Mouse (Mus musculus) lung, embryonic 15.5 days (tissue): ENCODE data around the gene Adgrf2. TPM values are rescaled to one million over a fixed set of nuclear protein-coding genes. Genes with fewer than 3 reads are reported as not detected.

Experiments used
- ATAC-seq: fragments of 200-750 bp; cut with Nextera tagmentation; 2 replicates; pipeline ENCODE4 v1.8.0; 2017; ENCODE audit warnings: moderate number of reproducible peaks, borderline replicate concordance; ENCODE audit not compliant: low FRiP score, low TSS enrichment; ENCODE audit errors: extremely low read depth
- H3K27ac ChIP-seq: fragments of 300-500 bp; sonication (generic); 2 replicates; pipeline ENCODE4 v1.5.1; 2015; ENCODE audit warnings: moderate library complexity, mild to moderate bottlenecking, inconsistent platforms
- H3K27me3 ChIP-seq: fragments of 300-500 bp; sonication (generic); 2 replicates; pipeline ENCODE4 v1.6.1; 2015; ENCODE audit warnings: inconsistent platforms
- H3K36me3 ChIP-seq: fragments of 300-500 bp; sonication (generic); 2 replicates; pipeline ENCODE4 v1.6.1; 2015; ENCODE audit warnings: inconsistent platforms
- H3K4me1 ChIP-seq: fragments of 300-500 bp; sonication (generic); 2 replicates; pipeline ENCODE4 v1.6.1; 2015; ENCODE audit warnings: inconsistent platforms
- H3K4me2 ChIP-seq: fragments of 300-500 bp; sonication (generic); 2 replicates; pipeline ENCODE4 v1.6.1; 2015; ENCODE audit warnings: inconsistent platforms, mild to moderate bottlenecking, moderate library complexity
- H3K4me3 ChIP-seq: fragments of 300-500 bp; sonication (generic); 2 replicates; pipeline ENCODE4 v1.5.1; 2015; ENCODE audit warnings: mild to moderate bottlenecking, inconsistent platforms
- H3K9ac ChIP-seq: fragments of 300-500 bp; sonication (generic); 2 replicates; pipeline ENCODE4 v1.6.1; 2015; ENCODE audit warnings: inconsistent platforms
- H3K9me3 ChIP-seq: fragments of 300-500 bp; sonication (generic); 2 replicates; pipeline ENCODE4 v1.6.1; 2016; ENCODE audit warnings: inconsistent platforms
- WGBS: fragments of 180-500 bp; shearing (Covaris S2); methylation state at CpG from one replicate; pipeline ENCODE4 v1.1.7; 2015; 5-methylcytosine and 5-hydroxymethylcytosine counted together
- polyA plus RNA-seq: library from polyadenylated mRNA; unstranded; fragments of >200 nt; fragmentation: Nextera tagmentation; extraction: Ambion mirVana; gene quantifications from 2 replicates; pipeline ENCODE4 v1.2.1, GENCODE M21; 2015

Adgrf2 gene
- polyA plus RNA-seq, 1 experiment from 2014 or later = not detected

GRCm38 (mm10) chr17:42714991-42715390 lies 27.0 kb downstream of the Adgrf2 start:
- no peaks in the 10 kb centered on the region for H3K4me1 ChIP-seq
- H3K27me3 ChIP-seq = no peaks in the 10 kb centered on the region
- 79% methylated on average over 7 of the region's 7 CpGs for WGBS
- ATAC-seq = no peak
- H3K4me3 ChIP-seq = no peak overlapping the region
- H3K9me3 ChIP-seq = no peaks in the 10 kb centered on the region
- H3K9ac ChIP-seq = no peak overlapping the region
- no peak overlapping the region for H3K27ac ChIP-seq
- no peak overlapping the region for H3K4me2 ChIP-seq
- no peaks in the 10 kb centered on the region for H3K36me3 ChIP-seq

- H3K27ac ChIP-seq = no peak overlapping the region
- H3K36me3 ChIP-seq = no peaks in the 10 kb centered on the region
- no peak overlapping the region for H3K9ac ChIP-seq
- no peaks in the 10 kb centered on the region for H3K4me1 ChIP-seq
- ATAC-seq = no peak
- H3K27me3 ChIP-seq = no peaks in the 10 kb centered on the region
- H3K4me2 ChIP-seq = no peak overlapping the region
- H3K9me3 ChIP-seq = no peaks in the 10 kb centered on the region
- 75% methylated on average over 7 of the region's 7 CpGs for WGBS
- H3K4me3 ChIP-seq = no peak overlapping the region
Measured at GRCm38 (mm10) chr17:42710717-42711116, 31.3 kb downstream of the Adgrf2 start.

- Histone ChIP-seq H3K4me1 (no peaks in the 10 kb centered on the region), H3K27ac (no peak overlapping the region), H3K9me3 (no peaks in the 10 kb centered on the region), H3K36me3 (no peaks in the 10 kb centered on the region), H3K4me2 (no peak overlapping the region), H3K4me3 (no peak overlapping the region), H3K27me3 (no peaks in the 10 kb centered on the region), H3K9ac (no peak overlapping the region)
- no peak for ATAC-seq
- 71% methylated on average over 4 of the region's 4 CpGs for WGBS
Measured at GRCm38 (mm10) chr17:42705611-42706010, 36.4 kb downstream of the Adgrf2 start.

- H3K4me3 ChIP-seq = no peak overlapping the region
- H3K4me2 ChIP-seq = no peak overlapping the region
- WGBS = 83% methylated on average over 9 of the region's 9 CpGs
- no peaks in the 10 kb centered on the region for H3K9me3 ChIP-seq
- H3K4me1 ChIP-seq = no peaks in the 10 kb centered on the region
- H3K36me3 ChIP-seq = no peaks in the 10 kb centered on the region
- no peak for ATAC-seq
- H3K9ac ChIP-seq = no peak overlapping the region
- no peaks in the 10 kb centered on the region for H3K27me3 ChIP-seq
- no peak overlapping the region for H3K27ac ChIP-seq
Measured at GRCm38 (mm10) chr17:42702198-42702597, 39.8 kb downstream of the Adgrf2 start.

- no peak overlapping the region for H3K27ac ChIP-seq
- ATAC-seq = no peak
- no peak overlapping the region for H3K4me2 ChIP-seq
- no peaks in the 10 kb centered on the region for H3K27me3 ChIP-seq
- H3K4me3 ChIP-seq = no peak overlapping the region
- H3K36me3 ChIP-seq = no peaks in the 10 kb centered on the region
- H3K9me3 ChIP-seq = no peaks in the 10 kb centered on the region
- no peaks in the 10 kb centered on the region for H3K4me1 ChIP-seq
- H3K9ac ChIP-seq = no peak overlapping the region
- WGBS = 76% methylated on average over 4 of the region's 4 CpGs
Measured at GRCm38 (mm10) chr17:42694730-42695129, 47.2 kb downstream of the Adgrf2 start.

GRCm38 (mm10) chr17:42692136-42692535 lies 49.8 kb downstream of the Adgrf2 start, which contains the start of gene Adgrf4:
TSS of gene Adgrf4 (minus strand) at chr17:42692284.
- no peaks in the 10 kb centered on the region for H3K9me3 ChIP-seq
- H3K27ac ChIP-seq = no peak within 1 kb of the TSS
- 74% methylated on average over 10 of the region's 10 CpGs for whole genome bisulfite sequencing
- ATAC-seq = no peak
- no peak within 1 kb of the TSS for H3K9ac ChIP-seq
- H3K4me2 ChIP-seq = no peak within 1 kb of the TSS
- no peaks in the 10 kb centered on the region for H3K27me3 ChIP-seq
- no peaks in the 10 kb centered on the region for H3K4me1 ChIP-seq
- H3K36me3 ChIP-seq = no peaks in the 10 kb centered on the region
- H3K4me3 ChIP-seq = no peak within 1 kb of the TSS

GRCm38 (mm10) chr17:42690531-42690930 lies 51.4 kb downstream of the Adgrf2 start:
- Histone ChIP-seq H3K9ac (no peak overlapping the region), H3K4me2 (no peak overlapping the region), H3K36me3 (no peaks in the 10 kb centered on the region), H3K9me3 (no peaks in the 10 kb centered on the region), H3K4me3 (no peak overlapping the region), H3K27ac (no peak overlapping the region), H3K27me3 (no peaks in the 10 kb centered on the region), H3K4me1 (no peaks in the 10 kb centered on the region)
- no peak for ATAC-seq
- WGBS = 85% methylated on average over 8 of the region's 8 CpGs

Other genes with a start within 250 kb of the Adgrf2 start
- gene Opn5, start 130.8 kb downstream of the Adgrf2 start, polyA plus RNA-seq = not detected in 2 replicates
- gene Adgrf4, start 49.9 kb downstream of the Adgrf2 start, polyA plus RNA-seq = 0.05 and 0.06 TPM in 2 replicates
- gene Cd2ap, start 134.5 kb upstream of the Adgrf2 start, polyA plus RNA-seq = 28.1 and 29.6 TPM in 2 replicates